Mouse (Mus musculus) liver, embryonic 16.5 days (tissue): ENCODE results near the gene Ctsh. TPM values are rescaled to one million over a fixed set of nuclear protein-coding genes. Genes with fewer than 3 reads are reported as not detected.
A peak's percentile ranks its signal among the peaks of the same experiment; 100 is the strongest.
"Not testable (repeated sequence)": the region's sequence is repeated elsewhere in the genome, so short reads cannot be mapped to it uniquely, and the experiment has no call there.

ENCODE experiments used
- ATAC-seq: fragments of 200-750 bp; cut with Nextera tagmentation; 2 replicates; pipeline ENCODE4 v1.8.0; 2017; ENCODE audit warnings: low read depth, mild to moderate bottlenecking, moderate number of reproducible peaks, moderate library complexity
- H3K27ac ChIP-seq: fragments of 300-500 bp; sonication (generic); 2 replicates; pipeline ENCODE4 v1.5.1; 2014; ENCODE audit warnings: mild to moderate bottlenecking, low read length
- H3K27me3 ChIP-seq: fragments of 300-500 bp; sonication (generic); 2 replicates; pipeline ENCODE4 v1.6.1; 2014; ENCODE audit warnings: low read depth, low read length, mixed read lengths; ENCODE audit not compliant: control insufficient read depth, insufficient read depth
- H3K36me3 ChIP-seq: fragments of 300-500 bp; sonication (generic); 2 replicates; pipeline ENCODE4 v1.6.1; 2014; ENCODE audit warnings: mild to moderate bottlenecking; ENCODE audit not compliant: control insufficient read depth, insufficient read depth
- H3K4me1 ChIP-seq: fragments of 300-500 bp; sonication (generic); 2 replicates; pipeline ENCODE4 v1.6.1; 2014; ENCODE audit warnings: low read depth, low read length, mixed read lengths; ENCODE audit not compliant: control insufficient read depth
- H3K4me2 ChIP-seq: fragments of 300-500 bp; sonication (generic); 2 replicates; pipeline ENCODE4 v1.6.1; 2014; ENCODE audit warnings: low read depth, low read length, mixed read lengths
- H3K4me3 ChIP-seq: fragments of 300-500 bp; sonication (generic); 2 replicates; pipeline ENCODE4 v1.5.1; 2014; ENCODE audit warnings: low read depth, mild to moderate bottlenecking, low read length
- H3K9ac ChIP-seq: fragments of 300-500 bp; sonication (generic); 2 replicates; pipeline ENCODE4 v1.6.1; 2014; ENCODE audit warnings: low read depth, low read length
- H3K9me3 ChIP-seq: fragments of 300-500 bp; sonication (generic); replicated peaks from 2 replicates; pipeline ENCODE4 v1.6.1; 2016; ENCODE audit warnings: low read length; ENCODE audit not compliant: control insufficient read depth
- WGBS: fragments of 180-500 bp; shearing (Covaris S2); extraction: QIAGEN DNeasy Blood & Tissue Kit; methylation state at CpG from one replicate; pipeline ENCODE4 v1.1.7; 2014; ENCODE audit not compliant: insufficient replicate concordance; 5-methylcytosine and 5-hydroxymethylcytosine counted together
- polyA plus RNA-seq: library from polyadenylated mRNA; unstranded; fragments of >200 nt; fragmentation: Nextera tagmentation; extraction: Ambion mirVana; gene quantifications from 2 replicates; pipeline ENCODE4 v1.2.1, GENCODE M21; 2015

The Ctsh gene
- polyA plus RNA-seq, 1 experiment from 2014 or later = 170 TPM

DNA sequence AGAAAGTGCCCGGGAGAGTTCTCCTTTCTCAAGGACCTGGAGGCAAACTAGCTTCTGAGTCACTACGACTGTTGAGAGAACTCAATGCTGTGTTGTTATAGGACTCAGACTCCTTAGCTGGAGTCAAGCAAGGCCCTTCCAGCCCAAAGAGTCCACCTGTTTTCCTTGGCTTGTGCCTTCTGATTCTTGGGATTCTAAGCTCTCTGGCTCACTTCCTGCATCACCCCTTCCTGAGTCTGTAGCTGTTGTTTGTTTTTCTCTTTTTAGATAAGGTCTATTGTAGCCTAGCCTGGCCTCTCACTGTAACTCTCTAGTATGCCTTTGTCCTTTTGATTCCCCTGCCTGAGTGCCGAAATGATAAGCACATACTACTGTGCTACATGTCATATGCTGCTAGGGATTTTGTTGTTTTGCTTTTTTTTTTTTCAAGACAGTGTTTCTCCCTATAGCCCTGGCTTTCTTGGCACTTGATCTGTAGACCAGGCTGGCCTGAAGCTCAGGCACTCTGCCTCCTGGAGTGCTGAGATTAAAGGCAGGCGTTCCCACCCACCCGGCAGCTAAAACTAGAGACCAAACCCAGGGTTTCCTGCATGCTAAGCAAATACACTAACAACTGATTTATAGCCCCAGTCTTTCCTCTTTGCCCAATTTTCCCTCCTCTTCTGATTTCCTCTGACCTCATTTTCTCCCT lies 5.9 kb upstream of the Ctsh start:
- no peak overlapping the region for H3K9ac ChIP-seq
- H3K36me3 ChIP-seq = no peaks in the 10 kb centered on the region
- H3K27me3 ChIP-seq = no peaks in the 10 kb centered on the region
- no peak overlapping the region for H3K4me3 ChIP-seq
- no peak overlapping the region for H3K27ac ChIP-seq
- ATAC-seq = no peak
- WGBS = 26% methylated on average over 5 of the region's 5 CpGs
- no peaks in the 10 kb centered on the region for H3K4me1 ChIP-seq
- no peak overlapping the region for H3K4me2 ChIP-seq
- H3K9me3 ChIP-seq = no peaks in the 10 kb centered on the region

DNA sequence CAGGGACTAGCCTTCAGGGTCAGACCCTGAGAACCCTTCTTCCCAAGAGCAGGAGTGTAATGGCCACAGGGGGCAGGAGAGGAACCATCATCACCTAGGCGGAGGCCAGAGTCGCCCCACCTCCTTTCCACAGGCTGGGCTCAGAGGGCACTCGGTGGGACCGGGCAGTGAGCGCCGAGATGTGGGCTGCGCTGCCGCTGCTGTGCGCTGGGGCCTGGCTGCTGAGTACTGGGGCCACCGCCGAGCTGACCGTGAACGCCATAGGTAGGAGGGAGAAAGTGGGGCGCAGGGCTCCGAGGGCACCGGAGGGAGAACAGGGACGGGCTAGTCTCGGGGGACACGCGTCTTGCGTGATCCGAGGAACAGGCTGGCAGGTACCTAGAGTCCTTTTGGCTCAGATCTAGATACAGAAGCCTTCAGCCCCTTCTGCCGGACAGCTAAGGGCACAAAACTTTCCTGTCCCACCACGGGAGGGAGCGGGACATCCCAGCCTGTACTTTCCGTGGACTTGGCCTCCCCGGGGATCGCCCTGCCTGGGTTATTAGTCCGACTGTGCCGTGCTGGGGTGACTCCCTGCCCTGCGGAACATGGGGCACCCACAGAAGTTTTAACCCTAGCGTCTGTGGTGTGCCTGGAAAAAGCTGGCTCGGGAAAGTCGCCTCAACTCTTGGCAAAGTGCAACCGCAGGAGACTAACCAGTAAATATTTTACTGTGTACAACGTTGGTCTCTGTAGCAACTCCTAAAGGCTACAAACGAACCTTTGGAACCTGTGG lies 606 bp downstream of the Ctsh start:
- Histone ChIP-seq H3K9ac (peak overlapping the region; percentile 55), H3K4me2 (peak overlapping the region; percentile 42), H3K27ac (peak overlapping the region; percentile 73), H3K27me3 (no peaks in the 10 kb centered on the region; the same call in none of the 2 replicates), H3K36me3 (no peaks in the 10 kb centered on the region), H3K9me3 (no peaks in the 10 kb centered on the region), H3K4me3 (peak overlapping the region; percentile 58), H3K4me1 (no peaks in the 10 kb centered on the region)
- WGBS = under 1% methylated on average over 37 of the region's 37 CpGs
- peak; percentile 88 for ATAC-seq

DNA sequence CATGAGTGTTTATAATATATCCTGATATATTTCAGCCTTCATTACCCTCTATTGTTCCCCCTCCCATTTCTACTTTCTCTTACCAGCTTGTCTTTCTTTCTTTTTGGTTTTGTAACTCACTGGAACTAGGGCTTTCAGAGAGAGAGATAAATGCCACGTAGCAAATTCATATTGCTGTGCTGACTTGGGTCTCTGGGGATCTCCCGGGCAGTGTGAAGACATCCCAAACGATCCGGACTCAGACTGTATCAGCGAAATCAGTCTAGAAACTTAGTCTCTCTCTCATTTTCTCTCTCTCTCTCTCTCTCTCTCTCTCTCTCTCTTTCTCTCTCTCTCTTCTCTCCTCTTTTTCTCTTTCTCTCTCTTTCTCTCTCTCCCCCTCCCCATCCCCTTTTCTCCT lies 1.5 kb downstream of the Ctsh start:
- WGBS = 32% methylated on average over 5 of the region's 5 CpGs
- Histone ChIP-seq H3K27ac (no peak overlapping the region), H3K27me3 (no peaks in the 10 kb centered on the region; the same call in none of the 2 replicates), H3K36me3 (no peaks in the 10 kb centered on the region), H3K9me3 (no peaks in the 10 kb centered on the region), H3K9ac (no peak overlapping the region), H3K4me3 (peak overlapping the region; percentile 58), H3K4me1 (no peaks in the 10 kb centered on the region), H3K4me2 (peak overlapping the region; percentile 42)
- no peak for ATAC-seq

DNA sequence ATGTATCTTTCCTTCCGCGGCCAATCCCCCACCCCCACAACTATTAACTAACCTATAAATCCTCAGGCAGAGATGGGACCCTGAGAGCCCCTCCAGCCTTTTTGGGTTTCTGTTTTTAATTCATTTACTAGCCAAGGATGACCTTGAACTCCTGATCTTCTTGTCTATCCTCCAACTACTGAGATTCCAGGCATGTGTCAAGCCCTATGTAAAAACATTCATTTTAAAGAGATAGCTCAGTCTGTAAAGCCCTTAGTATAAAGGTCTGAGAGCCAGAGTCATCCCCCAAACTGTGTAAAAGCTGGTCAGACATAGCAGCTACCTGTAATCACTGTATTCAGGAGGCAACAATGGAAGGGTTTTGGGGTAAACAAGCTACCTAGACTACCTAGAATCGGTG lies 2.0 kb downstream of the Ctsh start:
- H3K36me3 ChIP-seq = no peaks in the 10 kb centered on the region
- H3K4me1 ChIP-seq = no peaks in the 10 kb centered on the region
- WGBS = 55% methylated on average over 3 of the region's 3 CpGs
- H3K27ac ChIP-seq = no peak overlapping the region
- peak overlapping the region; percentile 58 for H3K4me3 ChIP-seq
- no peak for ATAC-seq
- no peaks in the 10 kb centered on the region; the same call in none of the 2 replicates for H3K27me3 ChIP-seq
- peak overlapping the region; percentile 42; the same call in 1 of the 2 replicates for H3K4me2 ChIP-seq
- no peak overlapping the region for H3K9ac ChIP-seq
- H3K9me3 ChIP-seq = no peaks in the 10 kb centered on the region

DNA sequence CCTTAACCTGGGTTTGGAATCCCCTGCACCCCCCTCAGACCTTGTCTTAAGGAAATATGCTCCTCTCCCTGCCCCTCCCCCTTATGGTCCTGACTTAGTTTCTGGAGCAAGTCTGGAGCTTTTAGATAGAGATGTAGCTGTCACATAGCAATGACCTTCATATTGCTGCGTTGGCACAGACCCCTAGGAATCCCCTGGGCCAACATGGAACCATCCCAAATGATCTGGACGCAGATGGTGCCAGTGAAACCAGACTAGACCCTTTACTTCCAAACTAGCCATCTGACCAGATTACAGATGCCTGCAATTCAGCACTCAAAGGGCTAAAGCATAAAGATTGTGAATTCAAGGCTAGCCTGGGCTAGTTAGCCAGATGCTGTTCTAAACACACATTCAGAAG lies 2.8 kb downstream of the Ctsh start:
- Histone ChIP-seq H3K4me3 (no peak overlapping the region), H3K9ac (no peak overlapping the region), H3K27ac (no peak overlapping the region), H3K9me3 (no peaks in the 10 kb centered on the region), H3K4me1 (no peaks in the 10 kb centered on the region), H3K36me3 (no peaks in the 10 kb centered on the region), H3K4me2 (no peak overlapping the region), H3K27me3 (no peaks in the 10 kb centered on the region; the same call in none of the 2 replicates)
- no peak for ATAC-seq
- WGBS = 36% methylated on average over 2 of the region's 2 CpGs

DNA sequence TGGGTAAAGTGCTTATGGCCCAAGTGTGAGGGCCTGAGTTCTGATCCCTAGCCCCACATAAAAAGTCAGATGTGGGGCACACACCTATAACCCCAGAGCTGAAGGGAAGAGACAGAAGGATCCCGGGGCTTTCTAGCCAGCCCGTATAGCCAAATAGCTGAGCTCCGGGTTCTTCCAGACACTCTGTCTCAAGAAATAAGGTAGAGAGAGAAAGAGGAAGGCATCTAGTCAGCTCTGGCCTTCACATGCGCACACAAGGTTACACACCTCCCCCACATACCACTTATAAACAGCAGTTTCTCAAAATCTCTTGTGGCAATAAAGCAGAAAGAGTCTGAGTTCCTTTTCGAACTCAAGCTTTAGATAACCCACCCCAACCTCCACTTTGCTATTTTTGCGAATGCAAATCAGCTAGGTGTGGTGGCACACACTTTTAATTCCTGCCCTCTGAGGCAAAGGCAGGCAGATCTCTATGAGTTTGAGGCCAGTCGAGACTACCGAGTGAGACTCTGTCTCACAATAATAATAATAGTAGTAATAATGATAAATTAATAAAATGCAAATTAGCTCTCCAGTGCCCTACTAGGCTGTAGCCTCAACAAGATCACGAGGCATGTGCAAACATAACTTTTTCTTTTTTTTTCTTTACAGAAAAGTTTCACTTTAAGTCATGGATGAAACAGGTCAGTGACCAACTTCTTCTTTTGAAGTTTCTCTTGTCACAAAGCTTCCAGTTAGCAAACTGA lies 6.0 kb downstream of the Ctsh start:
- H3K27me3 ChIP-seq = no peaks in the 10 kb centered on the region
- no peaks in the 10 kb centered on the region for H3K9me3 ChIP-seq
- no peak overlapping the region for H3K4me3 ChIP-seq
- no peak overlapping the region for H3K9ac ChIP-seq
- H3K36me3 ChIP-seq = no peaks in the 10 kb centered on the region
- 52% methylated on average over 9 of the region's 9 CpGs for WGBS
- no peak overlapping the region for H3K4me2 ChIP-seq
- no peak overlapping the region; the same call in 1 of the 2 replicates for H3K27ac ChIP-seq
- ATAC-seq = no peak
- H3K4me1 ChIP-seq = no peaks in the 10 kb centered on the region

DNA sequence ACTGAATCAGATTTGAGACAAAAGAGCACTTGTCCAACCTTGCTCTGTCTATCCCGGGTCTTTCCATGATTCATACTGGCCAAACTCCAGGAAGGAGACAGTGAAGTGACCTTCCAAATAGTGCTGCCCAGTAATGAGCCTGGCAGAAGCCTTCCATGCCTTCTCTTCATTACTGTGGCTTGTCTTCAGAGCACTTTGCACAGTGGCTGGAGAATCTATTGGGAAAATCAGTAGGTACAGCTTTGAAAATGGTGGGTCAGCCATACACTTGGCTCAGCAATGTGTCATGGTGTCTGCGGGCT lies 6.6 kb downstream of the Ctsh start:
- 62% methylated on average over 2 of the region's 2 CpGs for WGBS
- Histone ChIP-seq H3K9me3 (no peaks in the 10 kb centered on the region), H3K27me3 (no peaks in the 10 kb centered on the region), H3K4me3 (no peak overlapping the region), H3K9ac (no peak overlapping the region), H3K4me2 (no peak overlapping the region), H3K27ac (no peak overlapping the region; the same call in 1 of the 2 replicates), H3K36me3 (no peaks in the 10 kb centered on the region), H3K4me1 (no peaks in the 10 kb centered on the region)
- no peak for ATAC-seq

DNA sequence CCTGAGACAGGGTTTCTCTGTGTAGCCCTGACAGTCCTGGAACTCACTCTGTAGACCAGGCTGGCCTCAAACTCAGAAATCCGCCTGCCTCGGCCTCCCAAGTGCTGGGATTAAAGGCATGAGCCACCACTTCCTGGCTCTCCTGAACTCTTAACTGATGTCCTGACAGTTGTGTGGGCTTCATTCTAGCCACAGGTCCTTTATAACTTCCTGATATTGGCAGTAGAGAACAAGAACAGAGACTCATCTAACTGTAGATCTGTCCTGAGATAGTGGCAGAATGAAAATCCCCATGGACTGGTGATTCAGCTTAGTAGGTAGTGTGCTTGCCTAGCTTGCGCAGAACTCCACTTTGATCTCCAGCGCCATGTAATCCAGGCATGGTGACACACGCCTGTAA lies 7.0 kb downstream of the Ctsh start:
- H3K4me1 ChIP-seq, H3K36me3 ChIP-seq, H3K4me3 ChIP-seq, H3K9ac ChIP-seq, ATAC-seq, H3K27me3 ChIP-seq, H3K27ac ChIP-seq, H3K9me3 ChIP-seq, H3K4me2 ChIP-seq: not testable (repeated sequence)
- 62% methylated on average over 5 of the region's 5 CpGs for WGBS

DNA sequence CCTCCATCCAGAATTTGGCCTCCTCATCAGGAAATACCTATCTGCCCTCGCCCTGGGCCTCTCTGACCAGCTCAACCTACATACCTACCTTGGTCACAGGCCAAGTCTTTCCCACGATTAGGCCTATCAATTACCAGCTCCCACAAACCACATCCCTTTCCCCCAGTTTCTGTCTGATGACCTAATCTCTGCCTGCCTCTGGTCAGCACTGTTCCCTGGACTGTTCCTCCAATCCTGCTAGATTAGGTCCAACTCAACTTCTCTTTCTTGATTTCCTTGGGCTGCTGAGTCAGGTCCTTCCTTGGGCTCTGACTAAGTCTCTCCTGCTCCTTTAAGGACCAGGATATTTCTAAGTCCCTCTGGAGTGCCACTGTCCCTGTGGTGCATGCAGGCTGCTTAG lies 13.4 kb downstream of the Ctsh start:
- no peak overlapping the region for H3K9ac ChIP-seq
- H3K27me3 ChIP-seq = no peaks in the 10 kb centered on the region
- no peak for ATAC-seq

More for the DNA sequence above, 13.4 kb downstream of the Ctsh start:
- H3K4me2 ChIP-seq = no peak overlapping the region
- H3K9me3 ChIP-seq = no peaks in the 10 kb centered on the region
- no peaks in the 10 kb centered on the region for H3K36me3 ChIP-seq
- 21% methylated on average over 2 of the region's 2 CpGs for WGBS
- H3K27ac ChIP-seq = no peak overlapping the region
- no peaks in the 10 kb centered on the region for H3K4me1 ChIP-seq
- no peak overlapping the region for H3K4me3 ChIP-seq
